ENCODE assay signal across 8 mouse cellular contexts in genomic region chr2:163853461-163853901, GRCm38 (mm10). TPM values are rescaled to one million over a fixed set of nuclear protein-coding genes. Genes with fewer than 3 reads are reported as not detected.
DNase-seq lines count a peak whose midpoint lies in the region; ATAC-seq and TF ChIP-seq lines count a peak whose summit lies in the region.

Gene Kcnk15, plus strand, starts transcription at chr2:163853651.

- peak within 1 kb of the TSS; percentile 36 for H3K4me2 ChIP-seq in lung, embryonic 14.5 days
- H3K4me2 ChIP-seq in hindbrain, embryonic 14.5 days (replicated peaks), result peak within 1 kb of the TSS; percentile 36
- no peak within 1 kb of the TSS for H3K4me2 ChIP-seq in neural tube, embryonic 11.5 days (ENCODE audit: low read depth)

- H3K27ac ChIP-seq in lung, embryonic 14.5 days (ENCODE audit: low read depth), result no peak within 1 kb of the TSS
- H3K27ac ChIP-seq in hindbrain, embryonic 14.5 days, result no peak within 1 kb of the TSS
- no peak within 1 kb of the TSS for H3K27ac ChIP-seq in neural tube, embryonic 11.5 days (ENCODE audit: low read depth, low read length)

- H3K9ac ChIP-seq in lung, embryonic 14.5 days, result no peak within 1 kb of the TSS
- H3K9ac ChIP-seq in hindbrain, embryonic 14.5 days, result 0 out of 2 replicates have a peak within 1 kb of the TSS, but pooled peaks have one; percentile 4
- H3K9ac ChIP-seq in neural tube, embryonic 11.5 days (ENCODE audit: low read length), result no peak within 1 kb of the TSS

- H3K27me3 ChIP-seq in lung, embryonic 14.5 days (ENCODE audit: insufficient read depth, low read length), result peaks cover 79% of the 10 kb centered on the region
- H3K27me3 ChIP-seq in hindbrain, embryonic 14.5 days (ENCODE audit: control insufficient read depth, insufficient read depth, low read length), result peaks cover 82% of the 10 kb centered on the region
- peaks cover 49% of the 10 kb centered on the region for H3K27me3 ChIP-seq in neural tube, embryonic 11.5 days (ENCODE audit: control insufficient read depth, insufficient read depth, low read length)

- peak within 1 kb of the TSS; percentile 15; the same call in 1 of the 2 replicates for H3K4me3 ChIP-seq in lung, embryonic 14.5 days (ENCODE audit: low read depth, low read length)
- H3K4me3 ChIP-seq in hindbrain, embryonic 14.5 days (replicated peaks; ENCODE audit: low read length), result peak within 1 kb of the TSS; percentile 26
- H3K4me3 ChIP-seq in neural tube, embryonic 11.5 days (ENCODE audit: low read depth, low read length), result no peak within 1 kb of the TSS

- TF ChIP-seq CTCF in lung, embryonic 14.5 days (IDR thresholded peaks at IDR 0.05; ENCODE audit: low read depth), result peak; percentile 57

- peak; percentile 39 for DNase-seq in adrenal gland, postnatal 10 days
- no peak for DNase-seq in adrenal gland, postnatal 25 days
- peak; percentile 52 for DNase-seq in lung, embryonic 14.5 days
- no peak for DNase-seq in lung, postnatal 36 days
- DNase-seq in hindbrain, embryonic 14.5 days (ENCODE audit: low spot score), result peak; percentile 68
- DNase-seq in neural tube, embryonic 11.5 days (ENCODE audit: low spot score), result peak; percentile 59
- DNase-seq in B cell, adult 2 months, result no peak
- DNase-seq in frontal cortex, postnatal 25 days (ENCODE audit: low spot score in 2 of 2), result no peak

- under 1% methylated on average over 38 of the region's 38 CpGs for WGBS in lung, embryonic 14.5 days
- 1% methylated on average over 38 of the region's 38 CpGs for WGBS in hindbrain, embryonic 14.5 days
- WGBS in neural tube, embryonic 11.5 days, result 2% methylated on average over 38 of the region's 38 CpGs

- H3K9me3 ChIP-seq in lung, embryonic 14.5 days (ENCODE audit: low read depth, low read length), result no peaks in the 10 kb centered on the region
- H3K9me3 ChIP-seq in hindbrain, embryonic 14.5 days (ENCODE audit: control insufficient read depth, low read length), result no peaks in the 10 kb centered on the region
- no peaks in the 10 kb centered on the region for H3K9me3 ChIP-seq in neural tube, embryonic 11.5 days (ENCODE audit: control insufficient read depth, low read length)

- no peaks in the 10 kb centered on the region for H3K4me1 ChIP-seq in lung, embryonic 14.5 days (ENCODE audit: insufficient read depth)
- no peaks in the 10 kb centered on the region for H3K4me1 ChIP-seq in hindbrain, embryonic 14.5 days (replicated peaks; ENCODE audit: control insufficient read depth, insufficient read depth, low read length)
- no peaks in the 10 kb centered on the region for H3K4me1 ChIP-seq in neural tube, embryonic 11.5 days (ENCODE audit: control insufficient read depth, insufficient read depth, low read length)

- ATAC-seq in lung, embryonic 14.5 days (ENCODE audit: insufficient read depth), result no peak
- ATAC-seq in hindbrain, embryonic 14.5 days (ENCODE audit: low FRiP score), result peak; percentile 37; the same call in 1 of the 2 replicates
- ATAC-seq in neural tube, embryonic 11.5 days (ENCODE audit: insufficient read depth, low FRiP score, low TSS enrichment), result no peak

- no peaks in the 10 kb centered on the region for H3K36me3 ChIP-seq in lung, embryonic 14.5 days (ENCODE audit: insufficient read depth)
- no peaks in the 10 kb centered on the region for H3K36me3 ChIP-seq in hindbrain, embryonic 14.5 days (replicated peaks; ENCODE audit: control insufficient read depth, insufficient read depth)
- H3K36me3 ChIP-seq in neural tube, embryonic 11.5 days (ENCODE audit: control insufficient read depth, insufficient read depth, low read length), result no peaks in the 10 kb centered on the region

RNA-seq across cellular contexts. Expression of gene Kcnk15, which starts in this region (rescaled TPM):
- total RNA-seq in adrenal gland, postnatal 10 days (2021), result not detected
- total RNA-seq in adrenal gland, postnatal 25 days (2021), result not detected in 2 replicates
- polyA plus RNA-seq in lung, embryonic 14.5 days (2014; fragmentation: Nextera tagmentation; extraction: Ambion mirVana), result not detected in 2 replicates
- polyA plus RNA-seq in hindbrain, embryonic 14.5 days (2014; fragmentation: Nextera tagmentation; extraction: Ambion mirVana), result 0.29 TPM in 1 of 2 replicates, not detected in the other
- polyA plus RNA-seq in neural tube, embryonic 11.5 days (2014; fragmentation: Nextera tagmentation; extraction: Ambion mirVana), result not detected in 2 replicates

Comparison
In these comparisons a context has a peak if more than half of its experiments do, and no peak if none do; other contexts are left out.
1. Peak in DNase-seq in adrenal gland, postnatal 10 days; RNA of the gene not detected or under 1 TPM.
2. Peak in DNase-seq, H3K4me3 ChIP-seq and H3K4me2 ChIP-seq in lung, embryonic 14.5 days; RNA of the gene not detected or under 1 TPM.
3. Peak in DNase-seq, ATAC-seq, H3K4me3 ChIP-seq, H3K9ac ChIP-seq and H3K4me2 ChIP-seq in hindbrain, embryonic 14.5 days; RNA of the gene not detected or under 1 TPM.
4. Peak in DNase-seq in neural tube, embryonic 11.5 days; RNA of the gene not detected or under 1 TPM.